Mouse (Mus musculus): Measurements from ENCODE around the gene Igf2bp3. TPM values are rescaled to one million over a fixed set of nuclear protein-coding genes. Genes with fewer than 3 reads are reported as not detected.
A peak's percentile ranks its signal among the peaks of the same experiment; 100 is the strongest.

Igf2bp3 gene
- total and polyA plus RNA-seq, 3 experiments: 18.4 to 35.6 (median 22.0) TPM

DNA sequence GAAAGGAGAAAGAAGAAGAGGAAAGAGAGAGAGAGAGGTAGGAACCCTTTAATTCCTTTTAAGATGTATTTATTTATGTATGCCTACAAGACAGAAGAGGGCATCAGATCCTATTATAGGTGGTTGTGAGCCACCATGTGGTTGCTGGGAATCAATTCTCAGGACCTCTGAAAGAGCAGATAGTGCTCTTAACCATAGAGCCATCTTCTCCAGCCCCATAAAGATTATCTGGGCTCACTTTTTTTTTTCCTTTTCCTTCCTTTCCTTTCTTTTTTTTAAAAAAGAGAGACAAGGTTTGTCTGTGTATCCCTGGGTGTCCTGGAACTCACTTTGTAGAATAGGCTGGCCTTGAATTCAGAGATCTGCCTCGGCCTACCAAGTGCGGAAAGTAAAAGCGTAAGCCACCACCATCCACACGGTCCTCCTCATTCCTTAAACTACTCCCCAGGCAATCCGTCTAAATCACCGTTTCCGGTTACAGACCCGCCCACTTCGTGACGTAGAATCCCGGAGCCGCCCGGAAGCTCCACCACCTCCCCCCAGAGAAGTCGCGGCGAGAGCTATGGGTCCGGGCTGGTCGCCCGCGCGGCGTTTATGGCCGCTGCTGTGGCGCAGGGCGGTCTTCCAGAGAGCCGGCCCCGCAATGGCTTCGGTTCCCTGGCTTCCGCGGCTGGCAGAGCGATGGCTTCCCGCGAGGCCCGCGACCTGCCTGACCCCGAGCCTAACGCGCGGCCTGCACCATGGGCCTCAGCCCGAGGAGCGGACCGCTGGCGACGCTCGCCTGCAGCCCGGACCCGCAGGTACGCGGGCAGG lies 141.2 kb downstream of the Igf2bp3 start, which contains the start of gene Malsu1 (continued):
- TF ChIP-seq CHD1 (IDR thresholded peaks at IDR 0.05; ENCODE audit: low read depth, low read length) (no peak), USF1 (IDR thresholded peaks at IDR 0.05; ENCODE audit: low read depth, low read length) (no peak), RCOR1 (conservative IDR thresholded peaks at IDR 0.05; ENCODE audit: low read depth, low read length) (no peak), PAX5 (IDR thresholded peaks at IDR 0.05; ENCODE audit: low read length) (no peak), USF2 (conservative IDR thresholded peaks at IDR 0.05; ENCODE audit: low read depth, low read length) (no peak), ZNF384 (IDR thresholded peaks at IDR 0.05; ENCODE audit: low read depth, low read length) (peak; percentile 45; the same call in 1 of the 2 replicates), SMC3 (IDR thresholded peaks at IDR 0.05; ENCODE audit: low read depth, low read length) (no peak), E2F4 (IDR thresholded peaks at IDR 0.05; ENCODE audit: insufficient replicate concordance, low read depth, low read length) (no peak), MAFK (IDR thresholded peaks at IDR 0.05; ENCODE audit: insufficient replicate concordance, low read length) (no peak)

DNA sequence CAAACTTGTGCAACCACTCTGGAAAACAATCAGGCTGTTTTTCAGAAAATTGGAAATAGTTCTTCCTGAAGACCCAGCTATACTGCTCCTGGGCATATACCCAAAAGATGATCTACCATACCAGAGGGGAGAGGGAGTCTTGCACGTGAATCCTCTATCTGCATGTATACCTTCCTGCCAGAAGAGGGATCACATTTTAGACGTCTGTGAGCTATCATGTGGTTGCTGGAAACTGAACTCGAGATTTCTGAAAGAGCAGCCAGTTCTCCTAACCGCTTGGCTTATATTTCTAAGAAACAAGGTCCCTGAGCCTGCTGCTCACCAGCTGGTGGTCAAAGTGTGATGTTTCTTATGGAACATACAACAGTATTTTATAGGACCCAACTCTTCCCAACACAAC lies 146.4 kb downstream of the Igf2bp3 start:
- in situ Hi-C loops (cut with MboI; ENCODE audit: low pct_ligation_motif_present, low pct_unique_long_range_greater_than_20kb, low sequenced_read_pairs): no loop called here
- Histone ChIP-seq H3K4me1 (ENCODE audit: control insufficient read depth in 1 of 2, insufficient read depth in 2 of 2) (0 out of 4 replicates have a peak, but pooled peaks cover 0 to 4% of the 10 kb centered on the region in 2 experiments), H3K4me3 (replicated peaks in 1 of 3; ENCODE audit: low read depth in 2 of 3, low read length in 2 of 3, poor library complexity in 1 of 3) (no peak overlapping the region), H3K9ac (ENCODE audit: insufficient read depth, low read depth) (no peak overlapping the region), H3K9me3 (replicated peaks; ENCODE audit: low read length) (no peaks in the 10 kb centered on the region), H3K4me2 (ENCODE audit: insufficient read depth, low read depth, poor library complexity, severe bottlenecking) (no peak overlapping the region), H3K79me2 (replicated peaks; ENCODE audit: control insufficient read depth, extremely low read depth, insufficient read depth, poor library complexity, severe bottlenecking) (no peaks in the 10 kb centered on the region), H3K36me3 (replicated peaks in 1 of 2; ENCODE audit: control insufficient read depth in 1 of 2, insufficient read depth in 1 of 2, low read length in 1 of 2) (no peaks in the 10 kb centered on the region), H3K27ac (ENCODE audit: insufficient read depth, low read depth) (no peak overlapping the region), H3K27me3 (replicated peaks) (peaks cover 1% of the 10 kb centered on the region)
- DNase-seq (ENCODE audit: extremely low read depth): no peak
- TF ChIP-seq IRF4 (IDR thresholded peaks at IDR 0.05; ENCODE audit: low read depth, low read length) (no peak), MXI1 (IDR thresholded peaks at IDR 0.05; ENCODE audit: low read depth, low read length) (no peak), SIN3A (IDR thresholded peaks at IDR 0.05; ENCODE audit: low read length) (no peak), RAD21 (IDR thresholded peaks at IDR 0.05; ENCODE audit: low read depth, low read length) (no peak), PAX5 (IDR thresholded peaks at IDR 0.05; ENCODE audit: low read length) (no peak), ELF1 (IDR thresholded peaks at IDR 0.05; ENCODE audit: low read depth, low read length) (no peak), E2F4 (IDR thresholded peaks at IDR 0.05; ENCODE audit: insufficient replicate concordance, low read depth, low read length) (no peak), KAT2A (IDR thresholded peaks at IDR 0.05; ENCODE audit: insufficient replicate concordance, low read length) (no peak)
- dilution Hi-C loops (cut with MboI; ENCODE audit: extremely low pct_ligation_motif_present, extremely low pct_unique_long_range_greater_than_20kb, low sequenced_read_pairs): no loop called here
